Mouse (Mus musculus) MEL-GATA-1-ER (cell line): ENCODE measurements around the gene Otos.

ENCODE experiments used
- DNase-seq: peaks from one replicate; pipeline ENCODE4 v3.0.0-alpha.2; 2012; ENCODE audit warnings: low read depth; ENCODE audit errors: extremely low read depth

The Otos gene

GRCm38 (mm10) chr1:92648673-92649072, at the start of gene Otos:
Gene Otos (minus strand): TSS chr1:92648841.
- DNase-seq = peak; percentile 82

- DNase-seq = no peak
These were observed 48.2 kb upstream of the Otos start for GRCm38 (mm10) chr1:92696848-92697247.

GRCm38 (mm10) chr1:92695751-92696150, 47.1 kb upstream of the Otos start:
- no peak for DNase-seq

- DNase-seq = no peak
These were observed 42.7 kb upstream of the Otos start for GRCm38 (mm10) chr1:92691166-92691844.

GRCm38 (mm10) chr1:92686994-92687393, 38.4 kb upstream of the Otos start:
- DNase-seq = no peak

- DNase-seq = no peak
These were observed 34.5 kb upstream of the Otos start for GRCm38 (mm10) chr1:92683151-92683550.

- DNase-seq = no peak
These were observed 32.3 kb upstream of the Otos start for GRCm38 (mm10) chr1:92680668-92681603.

- DNase-seq = no peak
These were observed 30.1 kb upstream of the Otos start for GRCm38 (mm10) chr1:92678757-92679156.

GRCm38 (mm10) chr1:92676676-92676975, 28.0 kb upstream of the Otos start:
- DNase-seq = no peak

- no peak for DNase-seq
These were observed 27.5 kb upstream of the Otos start for GRCm38 (mm10) chr1:92675932-92676675.

- no peak for DNase-seq
These were observed 24.7 kb upstream of the Otos start for GRCm38 (mm10) chr1:92673258-92673782.

GRCm38 (mm10) chr1:92671326-92671725, 22.7 kb upstream of the Otos start:
- DNase-seq = no peak

- DNase-seq = no peak
These were observed 20.8 kb upstream of the Otos start for GRCm38 (mm10) chr1:92669430-92669829.

- DNase-seq = no peak
These were observed 18.5 kb upstream of the Otos start for GRCm38 (mm10) chr1:92667106-92667505.

GRCm38 (mm10) chr1:92659392-92659791, 10.8 kb upstream of the Otos start:
- DNase-seq = peak; percentile 94

- no peak for DNase-seq
These were observed 8.6 kb upstream of the Otos start for GRCm38 (mm10) chr1:92657025-92657820.

- no peak for DNase-seq
These were observed 6.0 kb upstream of the Otos start for GRCm38 (mm10) chr1:92654676-92655075.

- no peak for DNase-seq
These were observed 4.5 kb upstream of the Otos start for GRCm38 (mm10) chr1:92653179-92653578.

- DNase-seq = no peak
These were observed 2.8 kb upstream of the Otos start for GRCm38 (mm10) chr1:92651467-92651866.

GRCm38 (mm10) chr1:92648197-92648596, 444 bp downstream of the Otos start:
- peak; percentile 82 for DNase-seq

- DNase-seq = peak; percentile 80
These were observed 889 bp downstream of the Otos start for GRCm38 (mm10) chr1:92647752-92648151.
